Mouse (Mus musculus): ENCODE results near the gene Ctsl. TPM values are rescaled to one million over a fixed set of nuclear protein-coding genes. Genes with fewer than 3 reads are reported as not detected.
A peak's percentile ranks its signal among the peaks of the same experiment; 100 is the strongest.

The Ctsl gene
- polyA plus RNA-seq, 1 experiment = 374 TPM

DNA sequence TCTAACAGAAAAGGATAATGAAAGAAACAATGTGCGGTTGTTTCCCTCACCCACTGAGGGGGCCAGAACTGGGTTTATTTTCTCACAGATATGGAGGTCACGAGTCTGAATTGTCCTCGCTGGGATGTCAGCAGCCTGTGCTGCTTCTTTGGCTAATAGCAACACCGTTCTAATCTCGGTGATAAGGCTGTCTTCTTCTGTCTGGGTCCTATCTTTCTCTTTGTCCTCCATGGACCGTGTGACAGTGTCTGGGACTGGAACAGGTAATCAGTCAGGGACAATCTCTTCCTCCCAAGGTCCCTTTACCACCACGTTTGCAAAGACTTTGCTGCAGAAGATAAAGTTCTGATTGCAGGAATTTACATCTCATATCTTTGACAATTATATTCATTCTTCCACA is 4.5 kb upstream of the Ctsl start:
- DNase-seq (ENCODE audit: low read depth) = no peak

GRCm38 (mm10) chr13:64373695-64374094 is 3.0 kb upstream of the Ctsl start:
- DNase-seq (ENCODE audit: low read depth) = peak; percentile 59

GRCm38 (mm10) chr13:64369805-64370172 is 901 bp downstream of the Ctsl start:
- no peak for DNase-seq (ENCODE audit: low read depth)

DNA sequence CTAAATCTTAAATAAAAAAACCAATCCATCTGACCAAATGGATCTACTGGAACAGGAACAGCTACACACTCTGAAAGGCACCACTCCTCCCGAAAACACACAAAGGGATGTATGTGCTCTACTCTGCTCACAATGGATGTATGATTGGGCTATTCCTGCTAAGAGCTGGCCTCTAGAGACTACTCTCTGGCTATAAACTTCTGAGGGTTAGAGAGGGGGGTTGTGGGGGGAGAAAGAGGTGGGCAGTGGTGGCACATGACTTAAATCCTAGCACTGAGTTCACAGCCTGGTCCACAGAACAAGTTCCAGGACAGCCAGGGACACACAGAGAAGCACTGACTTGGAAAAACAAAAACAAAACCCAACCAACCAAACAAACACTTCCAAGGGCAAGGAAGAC is 2.1 kb downstream of the Ctsl start:
- DNase-seq (ENCODE audit: low read depth) = no peak

DNA sequence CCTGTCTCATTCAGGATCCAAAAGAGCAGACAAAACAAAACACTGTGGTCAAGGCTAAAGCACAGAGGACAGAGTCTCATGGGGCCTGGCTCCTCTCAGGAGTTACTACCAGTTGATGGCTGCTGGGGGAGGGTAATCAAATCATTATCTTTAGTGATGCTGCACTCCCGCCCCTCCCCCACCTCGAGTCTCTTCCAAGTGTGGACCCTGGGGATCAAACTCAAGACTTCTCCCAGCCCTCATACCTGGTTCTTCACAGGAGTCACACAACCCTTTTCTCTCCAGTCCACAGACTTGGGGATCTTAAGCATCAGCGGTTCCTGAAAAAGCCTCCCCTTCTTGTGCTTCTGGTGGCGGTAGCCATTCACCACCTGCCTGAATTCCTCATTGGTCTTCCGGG is 3.1 kb downstream of the Ctsl start:
- DNase-seq (ENCODE audit: low read depth) = no peak

- DNase-seq (ENCODE audit: low read depth) = no peak
Observed at GRCm38 (mm10) chr13:64365326-64365725, 5.4 kb downstream of the Ctsl start.

- no peak for DNase-seq (ENCODE audit: low read depth)
Observed at GRCm38 (mm10) chr13:64364258-64364657, 6.4 kb downstream of the Ctsl start.

GRCm38 (mm10) chr13:64362139-64362538 is 8.6 kb downstream of the Ctsl start:
- DNase-seq (ENCODE audit: low read depth) = no peak

DNA sequence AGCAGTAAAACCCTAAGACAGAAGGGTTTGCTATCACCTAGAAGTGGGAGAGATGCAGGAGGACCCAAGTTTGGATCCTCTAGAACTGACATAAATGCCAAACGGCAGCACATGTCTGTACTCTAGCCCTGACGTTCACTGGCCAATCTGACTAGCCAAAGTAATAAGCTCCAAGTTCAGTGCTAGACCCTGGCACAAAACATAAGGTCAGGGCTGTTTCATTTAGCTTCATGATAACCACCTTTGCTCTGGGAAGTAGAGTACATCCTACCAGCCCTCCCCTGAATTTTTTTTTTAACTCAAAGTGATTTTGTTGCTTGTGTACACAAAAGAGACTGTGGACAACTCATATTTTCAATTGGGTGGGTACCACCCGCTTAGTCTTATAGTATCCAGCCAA is 9.7 kb downstream of the Ctsl start:
- DNase-seq (ENCODE audit: low read depth) = no peak

DNA sequence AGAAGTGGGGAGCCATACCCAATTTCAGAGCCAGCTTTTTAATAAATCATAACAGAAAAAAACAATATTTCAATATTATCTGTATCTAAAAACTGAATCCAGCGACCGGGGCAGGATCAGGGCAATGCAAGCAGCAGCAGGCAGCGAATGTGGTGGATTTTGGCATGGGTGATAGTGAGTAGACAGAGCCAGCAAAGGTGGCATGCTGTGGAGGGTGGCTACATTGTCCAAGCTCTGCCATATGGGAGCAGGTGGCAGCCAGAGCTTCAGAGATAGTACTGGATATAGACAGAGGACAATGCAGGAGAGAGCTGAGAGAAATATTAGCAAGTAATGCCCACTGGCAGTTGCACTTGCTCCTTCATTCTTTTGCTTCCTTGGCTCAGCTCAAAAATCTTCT is 11.0 kb downstream of the Ctsl start:
- no peak for DNase-seq (ENCODE audit: low read depth)

GRCm38 (mm10) chr13:64358476-64358875 is 12.2 kb downstream of the Ctsl start:
- no peak for DNase-seq (ENCODE audit: low read depth)

DNA sequence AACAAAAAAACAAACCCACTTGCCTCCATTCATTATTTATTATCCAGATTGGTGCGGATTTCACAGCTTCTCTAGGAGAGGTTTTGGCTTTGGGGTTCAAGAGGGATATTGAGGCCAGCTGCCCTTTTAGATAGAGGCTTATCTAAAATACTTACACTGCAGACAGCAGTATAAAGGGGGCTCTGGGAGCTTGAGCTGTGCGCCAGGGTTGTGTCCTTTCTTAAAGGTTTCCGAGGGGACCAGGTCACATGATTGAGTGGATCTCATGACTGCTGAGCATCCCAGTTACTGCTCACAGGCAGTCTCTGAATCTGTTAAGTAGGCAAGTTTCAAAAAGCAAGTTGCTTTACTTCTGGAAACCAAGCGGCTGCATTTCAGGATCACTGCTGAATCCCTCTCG is 13.3 kb downstream of the Ctsl start:
- DNase-seq (ENCODE audit: low read depth) = no peak

DNA sequence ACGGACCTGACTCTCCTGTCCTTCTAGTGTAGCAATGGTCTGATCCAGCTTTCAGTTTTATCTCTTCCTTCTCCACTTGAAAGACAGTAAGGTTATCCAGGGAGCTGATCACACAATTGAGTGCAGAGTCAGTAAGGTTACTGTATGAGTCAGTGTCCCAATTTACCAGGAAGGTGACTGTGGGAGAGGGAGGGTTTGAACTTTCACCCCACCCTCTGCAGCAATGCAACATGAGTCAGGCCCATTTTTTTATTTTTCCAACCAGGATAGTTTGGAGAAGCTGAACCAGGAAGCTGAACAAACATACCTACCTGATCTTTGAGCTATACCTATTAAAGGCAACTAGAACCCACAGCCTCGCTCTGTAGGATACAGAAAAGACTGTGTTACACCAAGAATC is 21.2 kb downstream of the Ctsl start:
- DNase-seq (ENCODE audit: low read depth) = no peak

GRCm38 (mm10) chr13:64344082-64344501 is 26.6 kb downstream of the Ctsl start:
- no peak for DNase-seq (ENCODE audit: low read depth)

DNA sequence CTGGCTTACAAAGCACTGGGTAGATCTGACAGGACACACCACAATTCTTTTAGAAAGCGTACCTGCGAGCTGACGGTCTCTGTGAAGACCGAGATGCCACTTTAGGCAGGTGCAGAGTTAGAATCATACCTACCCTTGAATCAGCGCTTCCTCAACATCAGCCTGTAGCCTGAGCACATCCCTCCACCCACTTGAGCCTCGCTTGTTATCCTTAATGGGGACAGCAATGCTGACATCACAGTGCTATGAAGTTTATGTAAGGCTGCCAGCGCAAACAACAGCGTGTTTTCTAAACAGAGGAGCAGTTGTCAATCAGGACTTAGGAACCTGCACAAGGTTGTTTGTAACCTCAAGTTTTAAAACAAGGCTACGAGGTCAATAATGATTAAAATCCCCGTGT is 27.1 kb downstream of the Ctsl start:
- DNase-seq (ENCODE audit: low read depth) = no peak

DNA sequence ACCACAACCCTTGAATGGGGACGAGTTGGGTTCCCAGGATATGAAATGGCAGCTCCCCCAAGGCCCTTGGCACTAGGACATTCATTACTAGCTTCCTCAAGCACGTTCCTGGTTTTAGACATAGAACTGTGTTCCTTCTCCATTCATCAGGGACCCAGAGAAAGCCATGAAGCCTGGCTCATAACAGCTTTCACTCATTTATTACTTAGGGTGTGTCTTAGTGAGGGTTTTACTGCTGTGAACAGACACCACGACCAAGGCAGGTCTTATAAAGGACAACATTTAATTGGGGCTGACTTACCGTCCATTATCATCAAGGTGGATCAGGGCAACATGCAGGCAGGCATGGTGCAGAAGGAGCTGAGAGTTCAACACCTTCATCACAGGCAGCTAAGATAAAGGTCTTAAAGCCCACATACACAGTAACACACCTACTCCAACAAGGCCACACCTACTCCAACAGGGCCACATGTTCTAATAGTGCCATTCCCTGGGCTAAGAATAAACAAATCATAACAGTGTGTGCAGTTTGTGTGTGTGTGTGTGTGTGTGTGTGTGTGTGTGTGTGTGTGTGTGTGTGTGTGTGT is 35.1 kb downstream of the Ctsl start:
- DNase-seq (ENCODE audit: low read depth) = no peak

DNA sequence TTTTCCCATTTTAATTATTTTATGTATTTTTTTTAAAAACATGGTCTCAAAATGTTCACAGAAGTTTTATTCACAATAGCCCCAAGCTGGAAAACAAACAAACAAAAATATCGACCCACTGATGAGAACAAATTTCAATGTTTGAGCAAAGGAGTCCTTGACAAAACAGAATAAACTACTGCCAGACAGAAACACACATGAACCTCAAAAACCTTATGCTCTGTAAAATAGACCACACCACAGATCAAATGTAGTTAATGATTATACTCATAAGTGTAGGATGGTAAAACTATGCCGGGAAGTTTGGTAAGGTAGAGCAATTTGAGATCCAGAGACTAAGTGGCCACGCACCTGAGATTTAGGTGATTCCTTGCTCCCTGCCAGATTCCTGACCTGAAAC is 37.6 kb downstream of the Ctsl start:
- DNase-seq (ENCODE audit: low read depth) = no peak

GRCm38 (mm10) chr13:64332321-64332720 is 38.4 kb downstream of the Ctsl start:
- DNase-seq (ENCODE audit: low read depth) = no peak

DNA sequence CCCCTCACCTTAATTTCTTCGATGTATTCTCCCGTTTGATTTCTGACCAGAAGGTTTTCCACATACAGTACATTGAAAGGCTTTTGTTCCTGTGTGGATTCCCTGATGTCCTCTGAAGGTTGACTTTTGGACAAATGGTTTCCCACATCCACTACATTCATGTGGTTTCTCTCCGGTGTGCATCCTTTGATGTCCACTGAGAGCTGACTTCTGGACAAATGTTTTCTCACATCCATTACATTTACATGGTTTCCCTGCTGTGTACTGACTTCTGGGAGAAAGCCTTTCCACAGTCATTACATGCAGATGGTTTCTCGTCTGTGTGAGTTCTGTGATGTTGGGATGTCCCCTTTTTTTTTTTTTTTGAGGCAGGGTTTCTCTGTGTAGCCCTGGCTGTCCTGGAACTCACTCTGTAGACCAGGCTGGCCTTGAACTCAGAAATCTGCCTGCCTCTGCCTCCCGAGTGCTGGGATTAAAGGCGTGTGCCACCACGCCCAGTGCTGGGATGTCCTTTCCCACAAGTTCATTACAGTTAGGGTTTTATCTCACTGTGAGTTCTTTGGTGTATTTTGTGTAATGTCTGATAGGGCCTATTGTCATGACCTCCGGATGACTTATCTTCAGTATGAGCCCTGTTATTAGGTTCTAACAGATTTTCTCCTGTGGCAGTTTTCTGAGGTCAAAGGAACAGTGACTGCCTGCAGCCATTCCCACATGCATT is 48.0 kb downstream of the Ctsl start:
- no peak for DNase-seq (ENCODE audit: low read depth)

DNA sequence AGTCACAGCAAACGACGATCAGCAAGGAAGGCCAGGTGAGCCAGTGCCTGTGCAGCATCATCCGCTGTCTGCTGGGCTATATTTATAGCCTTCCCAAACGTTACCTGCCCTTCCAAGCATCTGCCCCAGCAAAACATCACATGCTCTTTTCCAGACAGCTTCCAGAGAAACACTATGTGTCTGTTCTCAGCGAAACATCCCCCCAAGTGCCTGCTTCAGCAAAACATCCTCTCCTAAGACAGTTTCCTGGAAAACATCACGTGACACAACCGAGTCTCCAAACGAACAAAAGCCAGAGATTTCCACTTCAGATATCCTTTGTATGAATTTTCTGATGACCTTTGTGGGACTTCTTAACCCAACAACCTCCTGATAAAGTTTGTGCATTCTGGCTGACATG is 50.4 kb downstream of the Ctsl start:
- DNase-seq (ENCODE audit: low read depth) = no peak

DNA sequence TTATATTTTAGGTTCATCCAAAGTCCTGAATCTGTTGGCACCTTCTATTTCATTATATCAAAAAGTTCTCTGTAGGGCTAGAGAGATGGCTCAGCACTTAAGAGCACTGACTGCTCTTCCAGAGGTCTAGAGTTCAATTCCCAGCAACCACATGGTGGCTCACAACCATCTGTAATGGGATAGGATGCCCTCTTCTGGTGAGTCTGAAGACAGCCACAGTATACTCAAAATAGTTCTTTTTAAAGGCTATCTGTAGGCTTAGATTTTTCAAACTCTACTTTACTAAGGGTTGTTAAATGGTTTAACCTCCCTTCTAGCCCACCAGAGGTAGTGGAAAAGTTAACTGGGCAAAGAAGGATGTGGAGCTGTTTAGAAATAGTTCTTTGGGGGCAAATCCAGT is 50.9 kb downstream of the Ctsl start:
- no peak for DNase-seq (ENCODE audit: low read depth)

DNA sequence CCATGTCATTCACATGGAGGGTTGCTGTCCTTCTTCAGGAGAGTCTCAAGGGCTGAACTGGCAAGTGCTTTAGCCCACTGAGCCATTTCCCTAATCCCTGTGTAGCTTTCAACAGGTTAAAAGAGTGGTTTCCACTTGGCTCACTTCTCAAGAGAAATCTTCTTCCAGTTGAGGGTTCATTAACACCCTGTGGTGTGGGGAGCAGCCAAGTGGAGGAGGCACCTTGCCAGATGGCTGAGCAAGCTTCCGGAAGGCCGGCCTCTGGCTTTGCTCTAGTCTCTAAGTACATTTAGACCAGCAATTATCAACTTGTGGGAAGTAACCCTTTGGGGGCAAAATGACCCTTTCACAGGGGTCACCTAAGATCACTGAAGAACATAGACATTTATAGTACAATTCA is 52.3 kb downstream of the Ctsl start:
- DNase-seq (ENCODE audit: low read depth) = no peak

DNA sequence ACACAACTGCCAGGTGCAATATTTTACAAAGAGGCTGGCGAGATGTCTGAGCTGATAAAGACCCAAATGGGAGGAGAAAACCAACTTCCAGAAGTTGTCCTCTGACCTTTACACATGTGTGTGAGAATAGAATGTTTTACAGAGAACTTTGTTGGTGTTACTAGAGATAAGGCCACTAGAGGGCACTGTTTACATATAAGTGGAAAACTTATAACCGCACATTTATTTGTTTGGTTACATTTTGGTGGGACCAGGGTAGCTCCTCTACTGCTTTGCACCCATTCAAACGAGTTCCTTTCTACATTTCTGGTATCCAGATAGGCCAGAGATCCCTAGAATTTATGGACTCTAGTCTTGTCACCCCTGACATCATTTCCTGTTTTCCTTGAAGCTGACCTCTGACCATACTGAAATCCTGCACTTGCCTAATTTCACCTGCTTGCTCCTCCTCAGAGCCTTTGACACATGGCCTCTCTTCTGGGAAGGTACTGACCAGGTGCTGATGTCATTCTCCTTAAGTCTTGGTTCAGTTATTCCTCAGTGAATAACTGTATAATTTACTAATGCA is 55.1 kb downstream of the Ctsl start:
- no peak for DNase-seq (ENCODE audit: low read depth)

DNA sequence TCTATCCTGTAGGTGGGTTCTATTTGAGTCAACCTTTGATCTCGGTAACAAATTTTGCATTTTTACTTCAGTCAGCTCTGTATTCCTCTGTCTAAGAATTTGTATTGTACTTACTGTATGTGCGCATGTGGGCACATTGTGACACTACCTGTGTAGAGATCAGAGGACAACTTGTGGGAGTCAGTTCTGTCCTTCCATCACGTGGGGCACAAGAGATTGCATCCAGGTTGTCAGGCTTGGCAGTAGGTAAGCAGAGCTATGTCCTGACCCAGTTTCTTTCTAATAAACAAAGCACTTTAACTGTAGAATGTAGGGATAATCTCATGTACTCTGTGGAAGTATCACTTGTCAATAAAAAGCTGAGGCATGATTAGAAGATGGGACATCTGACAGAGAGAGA is 56.6 kb downstream of the Ctsl start:
- no peak for DNase-seq (ENCODE audit: low read depth)
